Mouse (Mus musculus) lung, postnatal 0 days (tissue): Measurements from ENCODE around the gene Dcaf8.

Experiments used
- CTCF ChIP-seq: IDR thresholded peaks from 2 replicates; pipeline ENCODE4 v1.5.1; 2016; ENCODE audit warnings: antibody characterized with exemption, mild to moderate bottlenecking
- EP300 ChIP-seq: IDR thresholded peaks from 2 replicates; pipeline ENCODE4 v1.6.1; 2016; ENCODE audit warnings: antibody characterized with exemption, mild to moderate bottlenecking, control low read depth

DNA sequence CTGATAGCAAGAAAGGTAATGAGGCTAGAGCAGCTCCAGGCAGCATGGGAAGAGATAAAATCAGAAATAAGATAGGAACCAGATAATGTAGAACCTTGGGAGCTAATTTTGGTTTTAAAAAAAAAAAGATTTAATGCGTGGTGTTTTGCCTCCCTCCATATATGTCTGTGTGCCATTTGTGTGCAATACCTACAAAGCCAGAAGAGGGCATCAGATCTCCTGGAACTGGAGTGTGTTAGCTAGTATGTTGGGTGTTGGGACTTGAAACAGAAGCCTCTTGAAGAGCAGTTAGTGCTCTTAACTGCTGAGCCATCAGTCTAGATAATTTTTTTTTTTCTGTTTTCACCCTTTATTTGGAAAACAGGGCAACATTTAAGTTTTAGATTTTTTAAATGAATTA lies 4.3 kb upstream of the Dcaf8 start:
- TF ChIP-seq CTCF: peak; percentile 83
- TF ChIP-seq EP300: no peak
